Mouse (Mus musculus) liver (tissue): ENCODE measurements at regions not wholly inside any gene's neighbourhood (a gene's known extent, or its start where the extent isn't known, plus 50 kb on each side); places are given as distances from the start of the nearest gene placed in this dataset.

Source experiments
- DNase-seq: peaks from one replicate; pipeline ENCODE4 v3.0.0-alpha.2; 2020; ENCODE audit warnings: mixed read lengths

DNA sequence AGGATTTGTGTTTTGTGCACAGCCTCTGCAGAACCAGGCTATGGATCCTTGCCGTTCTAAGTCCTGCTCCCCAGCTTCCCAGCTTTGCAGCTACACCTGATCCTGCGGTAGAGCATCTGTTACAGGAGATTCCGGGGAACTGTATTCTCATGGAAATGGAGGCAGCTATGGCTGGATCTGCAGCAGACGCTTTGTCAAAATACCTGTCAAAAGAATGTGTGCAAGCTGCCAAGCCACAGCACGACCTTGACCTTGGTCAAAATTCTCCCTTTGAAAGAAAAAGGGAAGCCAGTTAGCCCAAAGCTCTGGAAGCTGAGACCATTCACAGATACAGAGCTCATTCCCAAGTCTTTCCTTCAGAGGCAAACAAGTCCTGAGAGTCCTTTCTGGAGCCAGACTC lies 255.3 kb downstream of the Med13l start:
- no peak for DNase-seq

- no peak for DNase-seq
Measured at GRCm38 (mm10) chr5:118818294-118818693, 257.8 kb downstream of the Med13l start.

DNA sequence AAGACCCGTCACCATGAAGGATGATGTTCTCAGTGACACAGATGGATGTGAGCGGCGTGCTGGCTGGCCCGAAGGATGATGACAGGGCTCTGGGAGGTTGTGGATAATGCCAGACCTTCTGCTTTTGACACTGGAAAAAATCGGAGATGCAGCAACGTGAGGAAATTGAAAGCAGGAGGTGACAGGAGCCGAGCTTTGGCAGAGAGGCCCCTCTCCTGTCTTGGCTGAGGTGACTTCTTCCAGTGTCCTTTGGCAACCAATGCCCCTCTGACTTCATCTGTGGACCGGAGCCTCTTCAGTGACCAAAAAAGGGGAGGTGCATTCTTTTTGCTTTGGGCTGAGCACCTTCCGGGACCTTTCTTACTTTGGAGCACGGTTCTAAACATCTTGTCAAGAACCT lies 264.3 kb downstream of the Med13l start:
- no peak for DNase-seq

GRCm38 (mm10) chr5:118829031-118829698 lies 268.7 kb downstream of the Med13l start:
- DNase-seq = no peak

GRCm38 (mm10) chr5:118832701-118833100 lies 272.2 kb downstream of the Med13l start:
- no peak for DNase-seq

GRCm38 (mm10) chr5:118834129-118834528 lies 273.6 kb downstream of the Med13l start:
- no peak for DNase-seq

DNA sequence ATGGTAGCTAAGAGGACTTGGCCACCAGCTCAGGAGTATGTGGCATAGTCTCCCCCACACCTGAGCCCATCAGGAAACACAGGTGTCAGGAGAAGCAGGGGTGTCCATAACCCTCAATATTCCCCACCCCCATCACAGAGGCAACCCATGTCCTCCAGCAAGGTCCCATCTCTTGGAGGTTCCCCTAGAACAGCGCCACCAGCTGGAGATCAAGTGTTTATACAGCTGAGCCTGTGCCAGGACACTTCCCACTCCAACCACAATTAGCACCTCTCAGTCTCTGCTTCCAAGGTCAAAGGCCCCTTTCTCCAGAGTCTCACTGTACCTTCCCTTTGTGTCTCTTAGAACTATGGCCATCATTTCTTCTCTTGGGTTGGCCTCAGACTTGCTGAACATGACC lies 276.5 kb downstream of the Med13l start:
- DNase-seq = no peak

GRCm38 (mm10) chr5:118838421-118838820 lies 277.9 kb downstream of the Med13l start:
- no peak for DNase-seq

GRCm38 (mm10) chr5:118839916-118840315 lies 279.4 kb downstream of the Med13l start:
- DNase-seq = no peak

DNA sequence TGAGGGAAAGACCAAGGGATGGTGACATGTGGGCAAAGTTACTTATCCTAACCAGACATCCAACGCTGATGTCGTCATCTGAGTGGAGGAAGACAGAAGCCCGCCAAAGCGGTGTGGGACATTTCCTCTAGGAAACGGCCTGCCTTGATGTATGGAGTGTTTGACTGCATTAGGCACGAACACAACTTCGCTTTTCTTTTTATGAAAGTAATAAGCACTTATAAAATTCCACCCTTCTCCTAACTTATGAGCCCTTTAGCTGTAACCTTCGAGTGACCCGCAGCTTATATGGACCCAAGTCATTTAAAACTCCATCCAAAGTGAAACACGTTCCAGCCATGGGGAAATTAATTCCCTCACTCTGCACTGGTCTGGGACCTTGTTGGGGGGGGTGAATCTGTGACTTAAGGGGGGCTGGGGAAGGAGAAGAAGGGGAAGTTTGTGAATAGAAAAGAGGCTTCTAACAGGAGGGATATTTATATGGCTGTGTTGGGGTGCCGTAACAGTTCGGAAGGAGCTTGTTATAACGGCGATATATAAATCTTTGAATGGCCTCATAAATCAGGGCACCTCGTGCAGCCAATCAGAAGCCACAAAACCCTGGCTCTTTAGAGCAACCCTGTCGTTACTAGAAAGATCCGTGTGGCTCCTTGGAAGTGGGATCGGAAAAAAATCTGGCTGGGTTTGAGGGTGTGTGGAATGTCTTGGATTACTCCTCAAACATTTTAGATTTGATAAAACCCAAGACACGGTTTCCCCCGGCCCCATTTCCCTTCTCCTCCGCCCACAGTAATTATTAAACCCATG lies 280.9 kb downstream of the Med13l start:
- no peak for DNase-seq

- DNase-seq = no peak
Measured at GRCm38 (mm10) chr5:118842017-118842396, 281.5 kb downstream of the Med13l start.

DNA sequence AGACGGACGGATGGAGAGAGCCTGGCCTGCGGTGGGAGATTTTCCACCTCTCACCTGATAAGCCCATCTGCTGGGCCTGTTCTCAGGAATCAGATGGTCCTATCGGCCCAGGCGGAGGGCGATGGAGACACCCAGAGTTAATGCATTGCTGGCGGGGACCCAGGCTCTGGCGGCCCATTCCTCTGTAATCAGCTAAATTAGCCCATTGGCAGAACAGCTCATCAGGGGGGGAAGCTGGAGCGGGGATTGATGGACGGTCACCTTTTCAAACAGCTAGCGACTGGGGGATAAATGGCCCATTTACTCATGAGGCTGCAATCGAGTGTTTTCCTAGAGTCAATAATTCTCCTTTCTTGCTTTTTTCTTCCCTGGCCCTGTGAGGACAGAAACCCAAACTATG lies 296.5 kb downstream of the Med13l start:
- no peak for DNase-seq

GRCm38 (mm10) chr5:118861143-118861847 lies 300.8 kb downstream of the Med13l start:
- DNase-seq = no peak

DNA sequence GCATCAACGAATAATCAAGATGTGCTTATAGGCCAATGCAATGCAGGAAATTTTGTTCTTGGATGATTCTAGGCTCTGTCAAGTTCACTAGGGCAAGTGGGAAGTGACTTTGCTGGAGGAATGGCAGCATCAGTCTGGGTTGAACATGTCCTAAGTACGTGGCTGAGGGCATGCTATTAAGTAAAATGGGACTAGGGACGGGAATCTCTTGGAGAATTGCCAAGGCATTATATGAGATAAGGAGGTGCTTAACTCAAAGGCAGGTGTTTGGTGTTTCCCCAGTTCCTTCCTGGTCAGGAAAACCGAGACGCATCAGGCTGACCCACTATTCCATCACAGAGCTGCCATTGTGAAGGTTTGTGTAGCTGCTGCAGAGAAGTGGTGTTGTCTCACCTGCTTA lies 307.0 kb downstream of the Med13l start:
- DNase-seq = no peak

- DNase-seq = no peak
Measured at GRCm38 (mm10) chr5:118869330-118869729, 308.9 kb downstream of the Med13l start.

GRCm38 (mm10) chr5:118873871-118874270 lies 313.4 kb downstream of the Med13l start:
- DNase-seq = no peak

GRCm38 (mm10) chr5:118875096-118875637 lies 314.7 kb downstream of the Med13l start:
- DNase-seq = no peak

DNA sequence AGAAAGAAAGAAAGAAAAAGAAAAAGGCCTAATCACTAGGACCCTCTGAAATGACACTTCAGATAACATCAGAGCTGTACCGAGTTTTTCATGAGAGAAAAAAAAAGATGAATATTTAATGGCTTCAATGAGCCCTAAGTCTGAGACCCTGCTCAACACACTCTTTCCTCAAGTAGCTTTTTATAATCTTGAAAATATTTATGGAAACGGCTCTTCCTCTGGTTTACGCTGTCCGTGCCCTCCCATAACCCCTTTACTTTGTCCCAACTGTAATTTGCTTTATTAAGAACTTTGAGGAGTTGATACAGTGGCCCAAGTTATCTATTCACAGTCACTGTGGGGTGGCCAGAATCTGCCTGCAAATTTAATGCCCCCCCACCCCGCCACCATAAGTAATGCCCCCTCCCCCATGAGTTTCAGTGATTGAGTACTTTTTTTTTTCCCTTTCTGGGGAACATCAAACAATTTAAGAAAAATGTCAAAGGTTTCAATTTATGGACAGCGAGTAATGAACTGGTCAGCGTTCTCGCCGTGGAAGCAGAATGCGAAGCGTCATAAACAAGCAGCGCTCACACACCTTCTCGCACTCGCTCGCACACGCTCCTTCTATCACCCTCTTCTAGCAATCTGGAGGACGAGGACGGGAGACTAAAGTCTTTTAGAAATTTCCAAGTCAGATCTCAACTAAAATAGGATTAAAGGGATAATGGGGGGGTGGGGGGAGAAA lies 316.3 kb downstream of the Med13l start:
- no peak for DNase-seq

DNA sequence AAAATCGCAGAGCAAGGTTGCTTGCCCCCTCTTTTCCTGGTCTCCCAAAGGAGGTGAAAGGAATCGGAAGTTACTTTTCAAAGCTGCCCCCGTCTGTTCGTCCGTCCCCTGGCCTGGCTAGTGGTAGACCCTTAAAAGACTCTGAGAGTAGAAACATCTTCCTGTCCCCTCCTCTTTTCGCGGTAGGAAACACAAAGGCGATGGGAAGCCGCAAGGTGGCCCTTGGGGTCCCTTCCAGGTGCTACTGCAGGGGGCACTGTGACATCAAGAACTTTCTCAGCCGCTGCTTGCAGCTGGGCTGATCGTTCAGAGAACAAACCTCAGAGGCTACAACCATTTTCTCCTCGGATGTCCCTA lies 316.8 kb downstream of the Med13l start:
- DNase-seq = peak; percentile 38

DNA sequence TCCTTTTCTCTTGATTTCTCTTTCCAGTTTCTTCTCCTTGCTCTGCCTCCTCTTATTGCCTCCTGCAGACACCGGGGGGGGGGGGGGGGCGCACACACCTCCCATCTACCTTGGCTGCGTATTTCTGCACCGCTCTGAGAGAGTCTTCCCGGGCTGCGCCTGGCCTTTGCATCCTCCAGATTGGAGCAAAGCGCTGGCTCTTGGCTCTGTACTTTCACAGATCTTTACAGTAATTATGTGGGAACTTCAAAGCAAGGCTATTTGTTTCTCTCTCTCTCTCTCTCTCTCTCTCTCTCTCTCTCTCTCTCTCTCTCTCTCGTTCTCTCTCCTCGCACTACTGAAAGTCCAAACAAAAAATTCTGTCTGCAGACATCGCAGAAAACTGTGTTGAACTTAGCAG lies 317.4 kb downstream of the Med13l start:
- no peak for DNase-seq

DNA sequence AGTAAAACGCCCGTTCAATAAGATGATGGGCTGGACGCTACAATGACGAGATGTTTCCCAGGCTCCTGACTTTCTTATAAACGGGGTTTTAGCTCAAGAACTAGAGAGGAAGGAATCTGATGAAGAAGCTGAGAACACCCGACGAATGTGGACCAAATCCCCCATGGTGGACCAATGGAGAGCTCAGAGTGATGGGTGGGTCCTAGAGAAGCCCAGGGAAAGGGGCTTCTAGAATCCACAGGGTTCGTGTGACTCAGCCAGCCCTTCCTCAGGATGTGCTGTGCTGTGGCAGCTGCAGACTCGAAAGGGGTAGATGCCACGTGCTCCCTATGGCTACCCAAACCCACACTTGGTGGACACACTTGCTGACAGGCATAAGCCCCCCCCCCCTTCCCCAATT lies 318.2 kb downstream of the Med13l start:
- DNase-seq = no peak

DNA sequence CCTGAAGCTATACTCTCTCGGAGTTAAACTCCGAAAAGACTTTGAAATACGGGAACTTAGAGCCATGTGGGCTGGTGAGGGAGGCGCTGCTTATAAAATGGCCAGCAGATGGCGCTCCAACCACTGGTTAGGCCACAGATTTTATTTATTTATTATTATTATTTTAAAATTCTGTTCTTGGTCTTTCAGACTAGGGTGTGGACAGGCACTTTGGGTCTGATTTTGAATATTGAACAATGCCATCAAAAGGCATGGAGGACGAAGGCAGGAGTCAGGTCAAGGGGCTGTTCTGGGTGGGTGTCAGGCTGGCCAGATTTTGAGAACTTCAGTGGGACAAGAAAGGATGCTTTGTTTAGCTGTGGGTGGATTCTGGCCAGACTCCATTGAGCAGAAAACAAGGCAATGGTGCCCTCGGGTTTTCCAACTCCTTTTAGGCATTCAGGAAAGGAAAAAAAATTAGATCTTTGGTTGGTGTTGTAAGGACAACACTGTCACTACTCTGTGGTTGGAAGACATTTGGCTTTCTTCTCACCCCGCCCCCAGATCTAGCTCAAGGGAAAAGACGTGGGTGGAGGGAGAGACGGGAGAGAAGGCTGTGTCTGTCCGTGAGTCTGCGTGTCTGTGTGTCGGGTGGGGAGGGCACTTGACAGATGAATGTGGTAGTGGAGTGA lies 319.5 kb downstream of the Med13l start:
- peak; percentile 52 for DNase-seq
